Mouse (Mus musculus) cortical plate, adult 2 months (tissue): ENCODE measurements around the gene Cbfb. TPM values are rescaled to one million over a fixed set of nuclear protein-coding genes. Genes with fewer than 3 reads are reported as not detected.
A peak's percentile ranks its signal among the peaks of the same experiment; 100 is the strongest.
"Not testable (repeated sequence)": the region's sequence is repeated elsewhere in the genome, so short reads cannot be mapped to it uniquely, and the experiment has no call there.

Experiments
- H3K27ac ChIP-seq: fragments of 200-500 bp; 2 replicates; pipeline ENCODE4 v1.5.1; 2012; ENCODE audit warnings: low read length, control low read depth, inconsistent platforms; ENCODE audit not compliant: insufficient read depth
- H3K4me1 ChIP-seq: fragments of 200-500 bp; 2 replicates; pipeline ENCODE4 v1.6.1; 2011; ENCODE audit warnings: low read length; ENCODE audit not compliant: control insufficient read depth, insufficient read depth
- H3K4me3 ChIP-seq: fragments of 200-500 bp; 2 replicates; pipeline ENCODE4 v1.5.1; 2011; ENCODE audit warnings: mild to moderate bottlenecking, low read length, control low read depth; ENCODE audit not compliant: insufficient read depth
- CTCF ChIP-seq: fragments of 200-500 bp; IDR thresholded peaks from 2 replicates; pipeline ENCODE4 v1.5.1; 2011; ENCODE audit warnings: mild to moderate bottlenecking, control low read depth, low read length; ENCODE audit not compliant: insufficient read depth; ENCODE audit errors: extremely low read depth
- POLR2A ChIP-seq: fragments of 200-500 bp; IDR thresholded peaks from 2 replicates; pipeline ENCODE4 v1.6.1; 2011; ENCODE audit warnings: mild to moderate bottlenecking, low read length, control low read depth; ENCODE audit not compliant: insufficient read depth; ENCODE audit errors: extremely low read depth
- polyA plus RNA-seq: library from polyadenylated mRNA; depleted of rRNA; stranded (reverse); fragments of >200 nt; gene quantifications from 2 replicates; pipeline ENCODE4 v1.2.3, GENCODE M21; 2012

Gene Cbfb
- polyA plus RNA-seq, 1 experiment = 17.7 TPM

- no peak overlapping the region for H3K4me3 ChIP-seq
- no peaks in the 10 kb centered on the region for H3K4me1 ChIP-seq
- H3K27ac ChIP-seq = no peak overlapping the region
- TF ChIP-seq CTCF (no peak), POLR2A (no peak)
Measured at GRCm38 (mm10) chr8:105158084-105158483, 12.4 kb upstream of the Cbfb start.

GRCm38 (mm10) chr8:105161121-105161652 is 9.3 kb upstream of the Cbfb start:
- TF ChIP-seq POLR2A (no peak), CTCF (no peak)
- no peaks in the 10 kb centered on the region for H3K4me1 ChIP-seq
- no peak overlapping the region for H3K27ac ChIP-seq
- no peak overlapping the region for H3K4me3 ChIP-seq

GRCm38 (mm10) chr8:105164272-105164902 is 6.1 kb upstream of the Cbfb start:
- no peak for TF ChIP-seq POLR2A
- no peak for TF ChIP-seq CTCF
- Histone ChIP-seq H3K4me3 (no peak overlapping the region), H3K4me1 (no peaks in the 10 kb centered on the region), H3K27ac (no peak overlapping the region)

GRCm38 (mm10) chr8:105165191-105165590 is 5.3 kb upstream of the Cbfb start:
- H3K4me1 ChIP-seq = peaks cover 1% of the 10 kb centered on the region; the same call in 1 of the 2 replicates
- no peak for TF ChIP-seq CTCF
- no peak for TF ChIP-seq POLR2A
- no peak overlapping the region for H3K4me3 ChIP-seq
- H3K27ac ChIP-seq = no peak overlapping the region

- TF ChIP-seq POLR2A (no peak), CTCF (no peak)
- no peak overlapping the region for H3K27ac ChIP-seq
- no peak overlapping the region for H3K4me3 ChIP-seq
- peaks cover 1% of the 10 kb centered on the region; the same call in 1 of the 2 replicates for H3K4me1 ChIP-seq
Measured at GRCm38 (mm10) chr8:105167116-105167515, 3.4 kb upstream of the Cbfb start.

GRCm38 (mm10) chr8:105169582-105169981 is 892 bp upstream of the Cbfb start:
- TF ChIP-seq POLR2A = no peak
- no peak for TF ChIP-seq CTCF
- Histone ChIP-seq H3K4me3 (peak overlapping the region; percentile 66; the same call in 1 of the 2 replicates), H3K27ac (no peak overlapping the region), H3K4me1 (peaks cover 1% of the 10 kb centered on the region)

- peaks cover 1% of the 10 kb centered on the region for H3K4me1 ChIP-seq
- TF ChIP-seq POLR2A (no peak), CTCF (no peak)
- no peak overlapping the region; the same call in 1 of the 2 replicates for H3K27ac ChIP-seq
- peak overlapping the region; percentile 66 for H3K4me3 ChIP-seq
Measured at GRCm38 (mm10) chr8:105170041-105170380, 463 bp upstream of the Cbfb start.

GRCm38 (mm10) chr8:105171116-105172002 is 885 bp downstream of the Cbfb start:
- TF ChIP-seq POLR2A (no peak), CTCF (no peak)
- Histone ChIP-seq H3K27ac (peak overlapping the region; percentile 93), H3K4me3 (peak overlapping the region; percentile 66), H3K4me1 (peaks cover 1% of the 10 kb centered on the region)

- TF ChIP-seq CTCF (no peak), POLR2A (no peak)
- H3K4me3 ChIP-seq = peak overlapping the region; percentile 66
- no peak overlapping the region for H3K27ac ChIP-seq
- H3K4me1 ChIP-seq = peaks cover 1% of the 10 kb centered on the region
Measured at GRCm38 (mm10) chr8:105172003-105172362, 1.5 kb downstream of the Cbfb start.

GRCm38 (mm10) chr8:105175287-105175686 is 4.8 kb downstream of the Cbfb start:
- not testable (repeated sequence) for H3K27ac ChIP-seq, H3K4me1 ChIP-seq, H3K4me3 ChIP-seq
